Mouse (Mus musculus) embryonic facial prominence, embryonic 15.5 days (tissue): ENCODE data around the gene Rgs3. TPM values are rescaled to one million over a fixed set of nuclear protein-coding genes. Genes with fewer than 3 reads are reported as not detected.

Experiments used
- ATAC-seq: fragments of 200-750 bp; cut with Nextera tagmentation; 2 replicates; pipeline ENCODE4 v1.8.0; 2017; ENCODE audit warnings: low read depth, moderate TSS enrichment; ENCODE audit not compliant: insufficient number of reproducible peaks, low FRiP score, low TSS enrichment
- H3K27ac ChIP-seq: fragments of 300-500 bp; sonication (generic); replicated peaks from 2 replicates; pipeline ENCODE4 v1.5.1; 2015; ENCODE audit warnings: mild to moderate bottlenecking, inconsistent platforms
- H3K27me3 ChIP-seq: fragments of 300-500 bp; sonication (generic); 2 replicates; pipeline ENCODE4 v1.6.1; 2015; ENCODE audit warnings: inconsistent platforms
- H3K36me3 ChIP-seq: fragments of 300-500 bp; sonication (generic); 2 replicates; pipeline ENCODE4 v1.6.1; 2015; ENCODE audit warnings: mild to moderate bottlenecking, inconsistent platforms
- H3K4me1 ChIP-seq: fragments of 300-500 bp; sonication (generic); 2 replicates; pipeline ENCODE4 v1.6.1; 2015; ENCODE audit warnings: inconsistent platforms
- H3K4me2 ChIP-seq: fragments of 300-500 bp; sonication (generic); replicated peaks from 2 replicates; pipeline ENCODE4 v1.6.1; 2015; ENCODE audit warnings: mild to moderate bottlenecking, inconsistent platforms
- H3K4me3 ChIP-seq: fragments of 300-500 bp; sonication (generic); replicated peaks from 2 replicates; pipeline ENCODE4 v1.5.1; 2015; ENCODE audit warnings: mild to moderate bottlenecking, inconsistent platforms
- H3K9ac ChIP-seq: fragments of 300-500 bp; sonication (generic); 2 replicates; pipeline ENCODE4 v1.6.1; 2015; ENCODE audit warnings: inconsistent platforms
- H3K9me3 ChIP-seq: fragments of 300-500 bp; sonication (generic); replicated peaks from 2 replicates; pipeline ENCODE4 v1.6.1; 2016; ENCODE audit warnings: inconsistent platforms
- WGBS: fragments of 180-500 bp; shearing (Covaris S2); methylation state at CpG from one replicate; pipeline ENCODE4 v1.1.7; 2015; 5-methylcytosine and 5-hydroxymethylcytosine counted together
- polyA plus RNA-seq: library from polyadenylated mRNA; unstranded; fragments of >200 nt; fragmentation: Nextera tagmentation; extraction: Ambion mirVana; gene quantifications from 2 replicates; pipeline ENCODE4 v1.2.1, GENCODE M21; 2015

The Rgs3 gene
- polyA plus RNA-seq, 1 experiment from 2014 or later = 65.0 TPM

GRCm38 (mm10) chr4:62681467-62681866 lies 121.8 kb downstream of the Rgs3 start:
- Histone ChIP-seq H3K9me3 (no peaks in the 10 kb centered on the region), H3K27me3 (no peaks in the 10 kb centered on the region), H3K4me1 (peaks cover 40% of the 10 kb centered on the region), H3K4me2 (no peak overlapping the region), H3K27ac (no peak overlapping the region), H3K36me3 (peaks cover 10% of the 10 kb centered on the region; the same call in 1 of the 2 replicates), H3K9ac (no peak overlapping the region), H3K4me3 (no peak overlapping the region)
- no peak for ATAC-seq
- 78% methylated on average over 11 of the region's 11 CpGs for WGBS

- Histone ChIP-seq H3K9ac (no peak overlapping the region), H3K9me3 (no peaks in the 10 kb centered on the region)
Measured at GRCm38 (mm10) chr4:62682371-62682770, 122.7 kb downstream of the Rgs3 start.

GRCm38 (mm10) chr4:62683148-62683547 lies 123.5 kb downstream of the Rgs3 start:
- Histone ChIP-seq H3K4me2 (no peak overlapping the region), H3K36me3 (peaks cover 10% of the 10 kb centered on the region; the same call in 1 of the 2 replicates), H3K4me3 (no peak overlapping the region), H3K27me3 (no peaks in the 10 kb centered on the region), H3K4me1 (peaks cover 34% of the 10 kb centered on the region), H3K27ac (no peak overlapping the region), H3K9me3 (no peaks in the 10 kb centered on the region), H3K9ac (no peak overlapping the region)
- 88% methylated on average over 6 of the region's 6 CpGs for WGBS
- ATAC-seq = no peak

More at GRCm38 (mm10) chr4:62682371-62682770, 122.7 kb downstream of the Rgs3 start:
- Histone ChIP-seq H3K27me3 (no peaks in the 10 kb centered on the region), H3K27ac (no peak overlapping the region), H3K4me1 (peaks cover 37% of the 10 kb centered on the region), H3K4me3 (no peak overlapping the region), H3K4me2 (no peak overlapping the region), H3K36me3 (peaks cover 10% of the 10 kb centered on the region; the same call in 1 of the 2 replicates)
- no peak for ATAC-seq
- WGBS = 89% methylated on average over 8 of the region's 8 CpGs

GRCm38 (mm10) chr4:62684351-62684750 lies 124.7 kb downstream of the Rgs3 start:
- Histone ChIP-seq H3K4me2 (no peak overlapping the region), H3K4me1 (peaks cover 34% of the 10 kb centered on the region), H3K4me3 (no peak overlapping the region), H3K27me3 (no peaks in the 10 kb centered on the region), H3K36me3 (peaks cover 7% of the 10 kb centered on the region; the same call in 1 of the 2 replicates), H3K9me3 (no peaks in the 10 kb centered on the region), H3K27ac (0 out of 2 replicates have a peak overlapping the region, but pooled peaks have one; percentile 8), H3K9ac (no peak overlapping the region)
- no peak for ATAC-seq
- 80% methylated on average over 3 of the region's 3 CpGs for WGBS

GRCm38 (mm10) chr4:62685268-62685667 lies 125.6 kb downstream of the Rgs3 start:
- no peak overlapping the region for H3K9ac ChIP-seq
- ATAC-seq = no peak
- no peak overlapping the region for H3K4me2 ChIP-seq
- no peaks in the 10 kb centered on the region for H3K9me3 ChIP-seq
- H3K27ac ChIP-seq = no peak overlapping the region
- no peaks in the 10 kb centered on the region for H3K27me3 ChIP-seq
- no peak overlapping the region for H3K4me3 ChIP-seq
- peaks cover 34% of the 10 kb centered on the region for H3K4me1 ChIP-seq
- WGBS = 50% methylated on average over 10 of the region's 10 CpGs
- H3K36me3 ChIP-seq = peaks cover 7% of the 10 kb centered on the region; the same call in 1 of the 2 replicates

GRCm38 (mm10) chr4:62686769-62687168 lies 127.1 kb downstream of the Rgs3 start:
- ATAC-seq = peak; percentile 56
- Histone ChIP-seq H3K4me1 (peaks cover 37% of the 10 kb centered on the region), H3K27me3 (no peaks in the 10 kb centered on the region), H3K4me3 (no peak overlapping the region), H3K9ac (no peak overlapping the region), H3K36me3 (peaks cover 10% of the 10 kb centered on the region), H3K4me2 (no peak overlapping the region), H3K9me3 (no peaks in the 10 kb centered on the region), H3K27ac (0 out of 2 replicates have a peak overlapping the region, but pooled peaks have one; percentile 28)
- WGBS = 21% methylated on average over 1 of the region's 1 CpGs

- Histone ChIP-seq H3K27ac (no peak overlapping the region), H3K9me3 (no peaks in the 10 kb centered on the region), H3K36me3 (peaks cover 18% of the 10 kb centered on the region), H3K4me1 (peaks cover 35% of the 10 kb centered on the region), H3K27me3 (no peaks in the 10 kb centered on the region), H3K4me3 (no peak overlapping the region), H3K9ac (no peak overlapping the region), H3K4me2 (no peak overlapping the region)
- WGBS = 85% methylated on average over 5 of the region's 5 CpGs
- no peak for ATAC-seq
Measured at GRCm38 (mm10) chr4:62688142-62688541, 128.5 kb downstream of the Rgs3 start.

- Histone ChIP-seq H3K27me3 (no peaks in the 10 kb centered on the region), H3K27ac (no peak overlapping the region), H3K4me3 (no peak overlapping the region), H3K4me1 (peaks cover 28% of the 10 kb centered on the region), H3K4me2 (no peak overlapping the region), H3K36me3 (peaks cover 31% of the 10 kb centered on the region), H3K9me3 (no peaks in the 10 kb centered on the region), H3K9ac (no peak overlapping the region)
- 73% methylated on average over 3 of the region's 4 CpGs for WGBS
- no peak for ATAC-seq
Measured at GRCm38 (mm10) chr4:62690997-62691396, 131.3 kb downstream of the Rgs3 start.

- Histone ChIP-seq H3K4me2 (no peak overlapping the region), H3K4me1 (peaks cover 28% of the 10 kb centered on the region), H3K36me3 (peaks cover 31% of the 10 kb centered on the region), H3K9ac (no peak overlapping the region), H3K27ac (no peak overlapping the region), H3K4me3 (no peak overlapping the region), H3K27me3 (no peaks in the 10 kb centered on the region), H3K9me3 (no peaks in the 10 kb centered on the region)
- 62% methylated on average over 1 of the region's 1 CpGs for WGBS
- no peak for ATAC-seq
Measured at GRCm38 (mm10) chr4:62691625-62692024, 132.0 kb downstream of the Rgs3 start.

- H3K9me3 ChIP-seq = no peaks in the 10 kb centered on the region
- no peak for ATAC-seq
- peaks cover 31% of the 10 kb centered on the region for H3K36me3 ChIP-seq
- no peak overlapping the region for H3K9ac ChIP-seq
- WGBS = 38% methylated on average over 10 of the region's 10 CpGs
- H3K27me3 ChIP-seq = no peaks in the 10 kb centered on the region
- H3K4me1 ChIP-seq = peaks cover 42% of the 10 kb centered on the region
- no peak overlapping the region for H3K4me2 ChIP-seq
- H3K4me3 ChIP-seq = no peak overlapping the region
- H3K27ac ChIP-seq = no peak overlapping the region
Measured at GRCm38 (mm10) chr4:62693839-62694238, 134.2 kb downstream of the Rgs3 start.

GRCm38 (mm10) chr4:62694703-62695439 lies 135.2 kb downstream of the Rgs3 start:
- ATAC-seq = no peak
- 76% methylated on average over 11 of the region's 11 CpGs for WGBS
- H3K36me3 ChIP-seq = peaks cover 31% of the 10 kb centered on the region

GRCm38 (mm10) chr4:62695523-62695922 lies 135.9 kb downstream of the Rgs3 start:
- H3K4me3 ChIP-seq = no peak overlapping the region
- no peak for ATAC-seq
- H3K4me2 ChIP-seq = no peak overlapping the region
- WGBS = 63% methylated on average over 8 of the region's 8 CpGs
- peaks cover 33% of the 10 kb centered on the region for H3K36me3 ChIP-seq
- no peak overlapping the region for H3K9ac ChIP-seq
- peak overlapping the region; percentile 31; the same call in 1 of the 2 replicates for H3K27ac ChIP-seq
- no peaks in the 10 kb centered on the region for H3K9me3 ChIP-seq
- H3K4me1 ChIP-seq = peaks cover 59% of the 10 kb centered on the region
- no peaks in the 10 kb centered on the region for H3K27me3 ChIP-seq

More at GRCm38 (mm10) chr4:62694703-62695439, 135.2 kb downstream of the Rgs3 start:
- H3K27ac ChIP-seq = no peak overlapping the region
- H3K9ac ChIP-seq = no peak overlapping the region
- no peak overlapping the region for H3K4me2 ChIP-seq
- H3K4me1 ChIP-seq = peaks cover 52% of the 10 kb centered on the region
- no peaks in the 10 kb centered on the region for H3K9me3 ChIP-seq
- no peak overlapping the region for H3K4me3 ChIP-seq
- no peaks in the 10 kb centered on the region for H3K27me3 ChIP-seq
